Mouse (Mus musculus): ENCODE data around the gene Nprl3. TPM values are rescaled to one million over a fixed set of nuclear protein-coding genes. Genes with fewer than 3 reads are reported as not detected.

Nprl3 gene
- total RNA-seq, 2 experiments from 2014 or later: 57.1 to 63.2 TPM

GRCm38 (mm10) chr11:32200075-32200601, 67.4 kb downstream of the Nprl3 start, which contains the start of gene Il9r:
Gene Il9r (minus strand): TSS chr11:32200279.
- no peak for DNase-seq (ENCODE audit: low spot score in 2 of 2)

- no peak for DNase-seq (ENCODE audit: low spot score in 2 of 2)
Measured at GRCm38 (mm10) chr11:32199230-32199629, 68.3 kb downstream of the Nprl3 start.

GRCm38 (mm10) chr11:32198256-32198955, 69.1 kb downstream of the Nprl3 start:
- no peak for DNase-seq (ENCODE audit: low spot score in 2 of 2)

DNA sequence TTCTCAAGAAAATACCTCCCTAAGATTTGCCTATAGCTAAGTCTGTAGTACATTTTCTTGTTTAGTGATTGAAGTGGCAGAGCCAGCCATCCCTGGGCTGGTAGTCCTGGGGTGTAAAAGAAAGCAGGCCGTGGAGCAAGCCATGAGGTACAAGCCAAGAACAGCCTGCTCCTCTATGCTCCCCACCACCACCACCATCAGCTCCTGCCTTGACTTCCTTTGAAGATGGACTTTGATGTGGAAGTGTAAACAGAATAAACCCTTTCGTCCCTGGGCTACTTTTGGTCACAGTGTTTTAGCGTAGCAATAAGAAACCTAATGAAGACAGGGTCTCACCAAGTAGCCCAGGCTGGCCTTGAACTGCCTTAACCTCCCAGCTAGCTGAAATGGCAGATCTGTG, 69.7 kb downstream of the Nprl3 start:
- no peak for DNase-seq (ENCODE audit: low spot score in 2 of 2)

DNA sequence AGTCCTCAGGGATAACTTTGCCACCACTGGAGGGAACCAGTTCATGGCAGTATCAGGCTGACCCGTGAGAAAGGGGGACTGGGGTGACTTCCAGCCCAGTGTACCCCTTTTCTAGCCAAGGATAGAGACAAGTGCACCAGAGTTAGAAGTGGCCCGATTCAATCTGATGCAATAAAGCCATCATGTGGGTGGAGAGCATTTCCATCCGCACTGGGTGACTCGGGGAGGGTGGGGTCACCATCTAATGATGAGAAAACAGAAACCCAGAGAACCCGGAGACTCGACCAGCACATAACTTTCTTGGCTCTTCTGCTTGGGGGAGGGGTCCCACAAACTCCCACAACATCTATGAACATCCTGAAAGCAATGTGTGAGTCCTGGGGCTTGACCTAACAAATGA, 70.8 kb downstream of the Nprl3 start:
- no peak for DNase-seq (ENCODE audit: low spot score in 2 of 2)

DNA sequence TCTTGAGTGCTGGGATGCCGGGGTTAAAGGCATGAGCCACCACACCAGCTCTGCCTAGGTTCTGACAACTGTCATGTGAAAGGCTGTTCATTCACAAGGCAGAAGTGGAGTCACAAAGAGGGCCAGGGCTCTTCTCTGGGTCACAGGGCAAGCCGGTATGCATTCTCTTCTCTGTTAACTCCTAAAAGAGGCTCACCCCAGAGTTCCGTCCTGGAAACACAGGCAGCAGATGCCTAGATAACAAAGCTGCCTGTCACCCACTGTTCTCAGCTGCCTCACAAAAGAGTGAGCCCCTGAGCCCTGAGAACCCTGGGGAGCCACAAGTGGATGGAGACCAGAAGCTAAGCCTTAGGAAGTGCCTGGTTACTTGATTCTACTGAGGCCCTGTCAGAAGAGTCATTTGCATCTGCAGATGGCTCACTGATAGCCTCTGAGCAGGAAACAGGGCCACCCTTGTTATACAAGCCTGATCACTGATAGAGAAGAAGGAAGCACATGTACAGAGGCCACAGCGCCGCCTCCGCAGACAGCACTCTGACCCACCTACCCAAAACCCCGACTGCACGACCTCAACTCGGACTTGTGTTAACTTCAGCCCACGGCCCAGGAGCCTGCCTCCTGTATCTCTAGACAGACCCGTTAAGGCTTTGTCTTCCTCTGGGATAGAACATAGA, 71.5 kb downstream of the Nprl3 start:
- no peak for DNase-seq (ENCODE audit: low spot score in 2 of 2)

- DNase-seq (ENCODE audit: low spot score in 2 of 2): no peak
Measured at GRCm38 (mm10) chr11:32194626-32195025, 72.9 kb downstream of the Nprl3 start.

GRCm38 (mm10) chr11:32194086-32194485, 73.4 kb downstream of the Nprl3 start:
- no peak for DNase-seq (ENCODE audit: low spot score in 2 of 2)

GRCm38 (mm10) chr11:32193156-32193555, 74.4 kb downstream of the Nprl3 start:
- DNase-seq (ENCODE audit: low spot score in 2 of 2): no peak

- no peak for DNase-seq (ENCODE audit: low spot score in 2 of 2)
Measured at GRCm38 (mm10) chr11:32190603-32191110, 76.8 kb downstream of the Nprl3 start.

DNA sequence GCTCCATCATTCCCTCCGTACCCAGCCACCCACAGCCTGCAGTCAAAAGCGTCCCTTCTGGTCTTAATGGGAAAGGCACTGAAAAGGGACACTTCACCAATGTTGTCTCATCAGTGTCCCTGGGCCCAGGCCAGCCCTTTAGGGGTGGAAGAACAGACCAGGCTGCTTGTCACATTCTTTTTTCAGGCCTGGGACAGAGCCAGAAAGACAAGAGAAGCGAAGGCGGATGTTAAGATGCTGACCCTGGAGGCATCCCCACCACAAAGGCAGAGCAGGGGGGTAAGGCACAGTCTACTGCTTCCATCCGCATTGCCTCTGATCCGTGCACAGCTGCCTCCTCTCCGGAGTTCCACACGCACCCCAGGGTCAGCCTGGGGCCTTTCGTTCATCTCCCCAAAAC, 77.4 kb downstream of the Nprl3 start:
- DNase-seq (ENCODE audit: low spot score in 2 of 2): no peak

- DNase-seq (ENCODE audit: low spot score in 2 of 2): no peak
Measured at GRCm38 (mm10) chr11:32189434-32189833, 78.1 kb downstream of the Nprl3 start.

- no peak for DNase-seq (ENCODE audit: low spot score in 2 of 2)
Measured at GRCm38 (mm10) chr11:32188881-32189280, 78.6 kb downstream of the Nprl3 start.

DNA sequence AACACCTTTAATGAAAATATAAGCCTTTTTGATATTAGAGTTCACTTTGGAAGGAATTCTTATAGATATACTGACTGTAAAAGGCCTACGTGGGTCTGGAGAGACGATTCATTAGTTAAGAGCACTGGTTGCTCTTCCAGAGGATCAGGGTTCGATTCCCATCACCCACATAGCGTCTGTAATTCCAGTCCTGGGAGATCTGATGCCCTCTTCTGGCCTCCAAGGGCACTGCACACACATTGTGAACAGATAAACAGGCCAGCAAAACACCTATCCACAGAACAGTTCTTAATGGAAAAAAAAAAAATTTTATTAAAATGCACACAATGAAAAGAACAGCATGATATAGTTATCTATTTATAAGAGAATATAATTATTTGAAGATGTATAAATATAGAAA, 80.3 kb downstream of the Nprl3 start:
- no peak for DNase-seq (ENCODE audit: low spot score in 2 of 2)

- no peak for DNase-seq (ENCODE audit: low spot score in 2 of 2)
Measured at GRCm38 (mm10) chr11:32186031-32186430, 81.5 kb downstream of the Nprl3 start.

DNA sequence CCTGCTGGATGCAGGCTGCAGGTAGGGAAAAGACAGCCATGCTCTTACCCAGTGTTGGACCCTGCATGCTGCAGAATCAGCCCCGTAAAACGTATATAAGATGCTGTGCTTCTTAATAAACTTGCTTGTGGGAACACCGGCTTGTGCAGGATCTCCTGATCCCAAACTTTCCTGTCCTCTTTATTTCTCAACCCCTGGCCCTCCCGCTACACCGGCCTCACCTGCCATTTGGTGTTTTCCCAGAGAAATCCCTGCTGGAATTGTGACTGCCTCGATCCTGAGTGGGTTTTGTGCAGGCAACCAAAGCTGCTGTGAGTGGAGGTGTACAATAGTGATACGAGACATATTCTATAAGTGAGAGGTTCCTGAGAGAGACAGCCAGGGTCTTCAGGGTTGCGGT, 83.0 kb downstream of the Nprl3 start:
- DNase-seq (ENCODE audit: low spot score in 2 of 2): no peak

DNA sequence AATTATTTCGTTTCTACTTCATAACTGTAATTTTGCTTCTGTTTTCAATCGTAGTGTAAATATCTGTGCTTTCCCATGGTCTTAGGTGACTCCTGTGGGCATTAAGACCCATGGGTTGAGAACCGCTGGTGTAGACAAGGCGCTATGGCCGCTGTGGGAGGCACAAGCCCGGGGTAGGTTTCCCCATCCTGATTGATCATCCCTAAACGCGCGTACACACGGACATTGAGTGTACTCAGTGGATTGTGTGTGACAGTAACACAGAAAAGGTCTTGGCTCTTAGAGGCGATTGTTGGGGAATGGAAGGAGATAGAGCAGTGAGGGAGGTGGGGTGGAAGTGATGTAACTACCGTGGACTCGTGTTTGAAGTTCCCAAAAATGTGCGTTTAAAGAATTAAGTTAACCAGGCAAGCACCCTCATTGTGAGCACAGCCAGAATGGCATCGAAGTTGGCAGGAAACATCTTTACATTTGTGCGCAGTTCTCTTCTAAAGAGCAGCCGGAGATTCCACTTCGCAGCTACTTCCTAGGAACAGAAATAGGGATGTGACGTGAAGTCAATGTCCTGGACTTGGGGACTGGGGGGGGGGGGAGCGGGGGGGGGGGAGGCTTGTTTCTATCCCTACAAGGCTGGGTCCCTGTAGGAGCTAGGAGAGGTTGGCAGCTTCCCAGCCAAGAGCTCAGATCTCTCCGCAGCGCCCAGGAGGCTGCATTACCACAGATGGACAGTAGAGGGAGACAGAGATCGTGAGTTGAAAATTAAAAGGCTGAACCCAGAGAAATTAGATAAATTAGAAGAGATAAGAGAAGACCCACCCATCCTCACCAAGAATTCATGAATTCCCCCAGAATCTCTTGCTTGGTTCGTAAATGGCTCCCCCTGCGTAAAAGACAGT, 85.3 kb downstream of the Nprl3 start:
- DNase-seq (ENCODE audit: low spot score in 2 of 2): peak; percentile 91

GRCm38 (mm10) chr11:32181246-32181645, 86.3 kb downstream of the Nprl3 start:
- DNase-seq (ENCODE audit: low spot score in 2 of 2): no peak

DNA sequence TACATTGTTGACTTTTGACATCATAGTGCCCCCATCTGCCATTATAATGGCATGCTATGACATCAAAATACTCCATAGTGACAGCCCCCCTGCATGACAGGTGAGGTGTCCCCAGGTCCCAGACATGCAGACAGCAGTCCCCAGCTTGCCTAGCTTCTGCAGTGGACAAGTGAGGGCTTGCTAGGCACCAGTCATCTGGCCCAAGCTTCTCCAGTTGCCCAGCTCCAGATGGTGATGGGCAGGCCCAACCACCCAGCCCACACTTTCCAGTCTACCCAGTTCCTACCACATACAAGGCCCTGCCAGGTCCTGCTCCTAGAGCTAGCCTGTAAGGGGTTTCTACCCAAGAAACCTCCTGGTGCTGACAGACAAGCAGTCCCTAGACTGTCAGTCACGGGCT, 89.0 kb downstream of the Nprl3 start:
- no peak for DNase-seq (ENCODE audit: low spot score in 2 of 2)

All from layer of hippocampus, postnatal 14 days (tissue).